Comparison of ENCODE assay signal across 18 mouse cellular contexts in genomic region chr9:109080516-109080915, GRCm38 (mm10). TPM values are rescaled to one million over a fixed set of nuclear protein-coding genes. Genes with fewer than 3 reads are reported as not detected.
DNase-seq lines count a peak whose midpoint lies in the region; ATAC-seq and TF ChIP-seq lines count a peak whose summit lies in the region.
"Had no signal": no experiment of that assay in that cellular context is flagged by ENCODE, and none has a peak within 500 bp of the region (broad histone marks: within the 10 kb centered on the region; RNA-seq: fewer than 3 reads in every experiment).

No protein-coding gene starts in this region.

- H3K4me3 ChIP-seq in heart, embryonic 13.5 days, result peak overlapping the region; percentile 8; the same call in 1 of the 2 replicates
- H3K4me3 ChIP-seq in heart, embryonic 11.5 days (ENCODE audit: low read depth, low read length), result no peak overlapping the region
- H3K4me3 ChIP-seq in midbrain, embryonic 13.5 days (replicated peaks), result no peak overlapping the region
- no peak overlapping the region for H3K4me3 ChIP-seq in midbrain, embryonic 15.5 days
- no peak overlapping the region for H3K4me3 ChIP-seq in intestine, postnatal 0 days (ENCODE audit: low read depth, low read length)
- no peak overlapping the region for H3K4me3 ChIP-seq in stomach, embryonic 15.5 days (replicated peaks)

- H3K4me1 ChIP-seq in heart, embryonic 13.5 days, result peaks cover 20% of the 10 kb centered on the region
- peaks cover 10% of the 10 kb centered on the region for H3K4me1 ChIP-seq in heart, embryonic 11.5 days (ENCODE audit: control insufficient read depth, insufficient read depth, low read length)
- H3K4me1 ChIP-seq in midbrain, embryonic 13.5 days (replicated peaks), result peaks cover 28% of the 10 kb centered on the region
- H3K4me1 ChIP-seq in midbrain, embryonic 15.5 days, result peaks cover 26% of the 10 kb centered on the region
- no peaks in the 10 kb centered on the region for H3K4me1 ChIP-seq in intestine, postnatal 0 days (replicated peaks; ENCODE audit: control insufficient read depth, insufficient read depth, low read length)
- H3K4me1 ChIP-seq in stomach, embryonic 15.5 days, result peaks cover 22% of the 10 kb centered on the region

- DNase-seq in gastrocnemius, postnatal 36 days, result no peak
- DNase-seq: adrenal gland, postnatal 10 days; cerebellum, adult 8-10 months; embryo, embryonic 11 days; gastrocnemius, postnatal 25 days; kidney, adult 8-10 months; right cerebral cortex, postnatal 4 days; thymus, postnatal 36 days had no signal

- no peak overlapping the region for H3K9ac ChIP-seq in heart, embryonic 13.5 days
- H3K9ac ChIP-seq in heart, embryonic 11.5 days (ENCODE audit: low read depth, low read length), result no peak overlapping the region
- no peak overlapping the region for H3K9ac ChIP-seq in midbrain, embryonic 13.5 days (replicated peaks)
- H3K9ac ChIP-seq in midbrain, embryonic 15.5 days, result no peak overlapping the region
- no peak overlapping the region for H3K9ac ChIP-seq in intestine, postnatal 0 days (ENCODE audit: low read depth, low read length)
- no peak overlapping the region for H3K9ac ChIP-seq in stomach, embryonic 15.5 days

- peaks cover 30% of the 10 kb centered on the region for H3K36me3 ChIP-seq in heart, embryonic 13.5 days
- H3K36me3 ChIP-seq in heart, embryonic 11.5 days (ENCODE audit: control insufficient read depth, insufficient read depth, low read length), result no peaks in the 10 kb centered on the region
- peaks cover 27% of the 10 kb centered on the region for H3K36me3 ChIP-seq in midbrain, embryonic 13.5 days
- H3K36me3 ChIP-seq in midbrain, embryonic 15.5 days (replicated peaks), result peaks cover 14% of the 10 kb centered on the region
- peaks cover 8% of the 10 kb centered on the region; the same call in 1 of the 2 replicates for H3K36me3 ChIP-seq in intestine, postnatal 0 days (ENCODE audit: control insufficient read depth, insufficient read depth)
- H3K36me3 ChIP-seq in stomach, embryonic 15.5 days, result no peaks in the 10 kb centered on the region

- intact Hi-C loops in gastrocnemius, postnatal 36 days (cut with DNase I), result no loop called here

- no peaks in the 10 kb centered on the region for H3K9me3 ChIP-seq in heart, embryonic 13.5 days
- no peaks in the 10 kb centered on the region for H3K9me3 ChIP-seq in heart, embryonic 11.5 days (replicated peaks; ENCODE audit: control insufficient read depth, low read length)
- no peaks in the 10 kb centered on the region for H3K9me3 ChIP-seq in midbrain, embryonic 13.5 days
- H3K9me3 ChIP-seq in midbrain, embryonic 15.5 days, result no peaks in the 10 kb centered on the region
- no peaks in the 10 kb centered on the region for H3K9me3 ChIP-seq in intestine, postnatal 0 days (ENCODE audit: control insufficient read depth)
- no peaks in the 10 kb centered on the region for H3K9me3 ChIP-seq in stomach, embryonic 15.5 days
- H3K9me3 ChIP-seq: forebrain, embryonic 15.5 days; G1E had no signal

- no peak overlapping the region for H3K27ac ChIP-seq in heart, embryonic 13.5 days (replicated peaks)
- H3K27ac ChIP-seq in heart, embryonic 11.5 days (ENCODE audit: low read depth, low read length), result no peak overlapping the region
- H3K27ac ChIP-seq in midbrain, embryonic 13.5 days, result no peak overlapping the region
- H3K27ac ChIP-seq in midbrain, embryonic 15.5 days, result no peak overlapping the region
- H3K27ac ChIP-seq in intestine, postnatal 0 days (ENCODE audit: low read depth, low read length), result no peak overlapping the region
- no peak overlapping the region for H3K27ac ChIP-seq in stomach, embryonic 15.5 days
- H3K27ac ChIP-seq: forebrain, embryonic 15.5 days; hindbrain, embryonic 14.5 days had no signal

- ATAC-seq in heart, embryonic 13.5 days (ENCODE audit: extremely low read depth, insufficient number of reproducible peaks, low FRiP score, low TSS enrichment), result no peak
- ATAC-seq in heart, embryonic 11.5 days (replicated peaks; ENCODE audit: insufficient number of reproducible peaks, low FRiP score, low TSS enrichment), result no peak
- no peak for ATAC-seq in midbrain, embryonic 13.5 days
- ATAC-seq in midbrain, embryonic 15.5 days (replicated peaks), result no peak
- ATAC-seq in intestine, postnatal 0 days, result no peak
- no peak for ATAC-seq in stomach, embryonic 15.5 days (ENCODE audit: insufficient read depth, low FRiP score, low read depth)
- ATAC-seq: forebrain, embryonic 15.5 days had no signal

- no peak for TF ChIP-seq CTCF in intestine, postnatal 0 days (IDR thresholded peaks at IDR 0.05; ENCODE audit: low read depth)

- peak overlapping the region; percentile 90 for H3K4me2 ChIP-seq in heart, embryonic 13.5 days
- no peak overlapping the region for H3K4me2 ChIP-seq in heart, embryonic 11.5 days
- H3K4me2 ChIP-seq in midbrain, embryonic 13.5 days (replicated peaks), result peak overlapping the region; percentile 98; the same call in 1 of the 2 replicates
- H3K4me2 ChIP-seq in midbrain, embryonic 15.5 days, result no peak overlapping the region
- peak overlapping the region; percentile 70; the same call in 1 of the 2 replicates for H3K4me2 ChIP-seq in intestine, postnatal 0 days (replicated peaks; ENCODE audit: low read depth)
- H3K4me2 ChIP-seq in stomach, embryonic 15.5 days, result peak overlapping the region; percentile 79; the same call in 1 of the 2 replicates

- WGBS in heart, embryonic 13.5 days, result 85% methylated on average over 3 of the region's 3 CpGs
- 90% methylated on average over 3 of the region's 3 CpGs for WGBS in heart, embryonic 11.5 days (ENCODE audit: insufficient replicate concordance)
- 96% methylated on average over 3 of the region's 3 CpGs for WGBS in midbrain, embryonic 13.5 days
- 97% methylated on average over 3 of the region's 3 CpGs for WGBS in midbrain, embryonic 15.5 days
- WGBS in intestine, postnatal 0 days, result 68% methylated on average over 3 of the region's 3 CpGs
- 92% methylated on average over 3 of the region's 3 CpGs for WGBS in stomach, embryonic 15.5 days

- H3K27me3 ChIP-seq in heart, embryonic 13.5 days (replicated peaks), result no peaks in the 10 kb centered on the region
- H3K27me3 ChIP-seq in heart, embryonic 11.5 days (ENCODE audit: control insufficient read depth, insufficient read depth, low read length), result no peaks in the 10 kb centered on the region
- no peaks in the 10 kb centered on the region for H3K27me3 ChIP-seq in midbrain, embryonic 13.5 days
- no peaks in the 10 kb centered on the region for H3K27me3 ChIP-seq in midbrain, embryonic 15.5 days (replicated peaks)
- H3K27me3 ChIP-seq in intestine, postnatal 0 days (replicated peaks; ENCODE audit: control insufficient read depth, insufficient read depth, low read length), result no peaks in the 10 kb centered on the region
- no peaks in the 10 kb centered on the region for H3K27me3 ChIP-seq in stomach, embryonic 15.5 days (replicated peaks)
- H3K27me3 ChIP-seq: forebrain, embryonic 15.5 days had no signal

RNA-seq across cellular contexts. Expression of gene Ccdc51, which starts 1.8 kb away (rescaled TPM):
- 12.4 and 16.7 TPM in 2 replicates for polyA plus RNA-seq in heart, embryonic 13.5 days (2015; fragmentation: Nextera tagmentation; extraction: Ambion mirVana)
- polyA plus RNA-seq in heart, embryonic 11.5 days (2014; fragmentation: Nextera tagmentation; extraction: Ambion mirVana), result 15.5 and 15.8 TPM in 2 replicates
- polyA plus RNA-seq in midbrain, embryonic 13.5 days (2015; fragmentation: Nextera tagmentation; extraction: Ambion mirVana), result 12.8 and 14.6 TPM in 2 replicates
- 14.3 and 16.8 TPM in 2 replicates for polyA plus RNA-seq in midbrain, embryonic 15.5 days (2015; fragmentation: Nextera tagmentation; extraction: Ambion mirVana)
- 12.1 and 12.7 TPM in 2 replicates for polyA plus RNA-seq in intestine, postnatal 0 days (2015; fragmentation: Nextera tagmentation; extraction: Ambion mirVana)
- 14.7 and 16.3 TPM in 2 replicates for polyA plus RNA-seq in stomach, embryonic 15.5 days (2015; fragmentation: Nextera tagmentation; extraction: Ambion mirVana)
- 1 to 10 TPM; 5.9 to 6.6 TPM for total RNA-seq in gastrocnemius, postnatal 36 days (2021)

RNA-seq across cellular contexts. Expression of gene Tma7, which starts 1.9 kb away (rescaled TPM):
- 568 and 620 TPM in 2 replicates for polyA plus RNA-seq in heart, embryonic 13.5 days (2015; fragmentation: Nextera tagmentation; extraction: Ambion mirVana)
- 776 and 790 TPM in 2 replicates for polyA plus RNA-seq in heart, embryonic 11.5 days (2014; fragmentation: Nextera tagmentation; extraction: Ambion mirVana)
- polyA plus RNA-seq in midbrain, embryonic 13.5 days (2015; fragmentation: Nextera tagmentation; extraction: Ambion mirVana), result 724 and 757 TPM in 2 replicates
- polyA plus RNA-seq in midbrain, embryonic 15.5 days (2015; fragmentation: Nextera tagmentation; extraction: Ambion mirVana), result 607 and 639 TPM in 2 replicates
- polyA plus RNA-seq in intestine, postnatal 0 days (2015; fragmentation: Nextera tagmentation; extraction: Ambion mirVana), result 683 and 718 TPM in 2 replicates
- 586 and 587 TPM in 2 replicates for polyA plus RNA-seq in stomach, embryonic 15.5 days (2015; fragmentation: Nextera tagmentation; extraction: Ambion mirVana)
- total RNA-seq in gastrocnemius, postnatal 36 days (2021), result 100 to 1,000 TPM; 245 to 268 TPM

RNA-seq across cellular contexts. Expression of gene Atrip, which starts 6.6 kb away (rescaled TPM):
- 16.6 and 18.0 TPM in 2 replicates for polyA plus RNA-seq in heart, embryonic 13.5 days (2015; fragmentation: Nextera tagmentation; extraction: Ambion mirVana)
- polyA plus RNA-seq in heart, embryonic 11.5 days (2014; fragmentation: Nextera tagmentation; extraction: Ambion mirVana), result 18.0 and 18.6 TPM in 2 replicates
- 31.0 and 31.7 TPM in 2 replicates for polyA plus RNA-seq in midbrain, embryonic 13.5 days (2015; fragmentation: Nextera tagmentation; extraction: Ambion mirVana)
- polyA plus RNA-seq in midbrain, embryonic 15.5 days (2015; fragmentation: Nextera tagmentation; extraction: Ambion mirVana), result 35.2 and 35.6 TPM in 2 replicates
- polyA plus RNA-seq in intestine, postnatal 0 days (2015; fragmentation: Nextera tagmentation; extraction: Ambion mirVana), result 7.5 and 8.9 TPM in 2 replicates
- polyA plus RNA-seq in stomach, embryonic 15.5 days (2015; fragmentation: Nextera tagmentation; extraction: Ambion mirVana), result 24.7 and 26.1 TPM in 2 replicates
- total RNA-seq in gastrocnemius, postnatal 36 days (2021), result 1 to 10 TPM; 7.8 to 8.3 TPM

RNA-seq across cellular contexts. Expression of gene Plxnb1, which starts 14.7 kb away (rescaled TPM):
- 7.1 and 8.2 TPM in 2 replicates for polyA plus RNA-seq in heart, embryonic 13.5 days (2015; fragmentation: Nextera tagmentation; extraction: Ambion mirVana)
- polyA plus RNA-seq in heart, embryonic 11.5 days (2014; fragmentation: Nextera tagmentation; extraction: Ambion mirVana), result 5.5 and 6.8 TPM in 2 replicates
- polyA plus RNA-seq in midbrain, embryonic 13.5 days (2015; fragmentation: Nextera tagmentation; extraction: Ambion mirVana), result 28.2 and 33.3 TPM in 2 replicates
- polyA plus RNA-seq in midbrain, embryonic 15.5 days (2015; fragmentation: Nextera tagmentation; extraction: Ambion mirVana), result 25.5 and 27.3 TPM in 2 replicates
- polyA plus RNA-seq in intestine, postnatal 0 days (2015; fragmentation: Nextera tagmentation; extraction: Ambion mirVana), result 1.3 and 1.6 TPM in 2 replicates
- 12.8 and 13.3 TPM in 2 replicates for polyA plus RNA-seq in stomach, embryonic 15.5 days (2015; fragmentation: Nextera tagmentation; extraction: Ambion mirVana)
- total RNA-seq in gastrocnemius, postnatal 36 days (2021), result under 1 TPM; 0.64 to 0.99 TPM
- polyA plus RNA-seq: G1E, macrophage had no signal

RNA-seq across cellular contexts. Expression of gene Trex1, which starts 21.0 kb away (rescaled TPM):
- 7.7 and 10.9 TPM in 2 replicates for polyA plus RNA-seq in heart, embryonic 13.5 days (2015; fragmentation: Nextera tagmentation; extraction: Ambion mirVana)
- 5.7 and 7.0 TPM in 2 replicates for polyA plus RNA-seq in heart, embryonic 11.5 days (2014; fragmentation: Nextera tagmentation; extraction: Ambion mirVana)
- 13.6 and 14.5 TPM in 2 replicates for polyA plus RNA-seq in midbrain, embryonic 13.5 days (2015; fragmentation: Nextera tagmentation; extraction: Ambion mirVana)
- polyA plus RNA-seq in midbrain, embryonic 15.5 days (2015; fragmentation: Nextera tagmentation; extraction: Ambion mirVana), result 18.0 TPM in 2 replicates
- polyA plus RNA-seq in intestine, postnatal 0 days (2015; fragmentation: Nextera tagmentation; extraction: Ambion mirVana), result 16.1 and 17.1 TPM in 2 replicates
- polyA plus RNA-seq in stomach, embryonic 15.5 days (2015; fragmentation: Nextera tagmentation; extraction: Ambion mirVana), result 12.7 and 14.4 TPM in 2 replicates
- total RNA-seq in gastrocnemius, postnatal 36 days (2021), result 10 to 100 TPM; 11.6 to 11.8 TPM

Comparison
In these comparisons a context has a peak if more than half of its experiments do, and no peak if none do; other contexts are left out.
1. H3K4me2 ChIP-seq: peak in heart, embryonic 13.5 days (single experiment), midbrain, embryonic 13.5 days (single experiment), intestine, postnatal 0 days (single experiment) and stomach, embryonic 15.5 days (single experiment); none in heart, embryonic 11.5 days (single experiment) and midbrain, embryonic 15.5 days (single experiment).